Mouse (Mus musculus): Measurements from ENCODE around the gene BC024978.

Gene BC024978

DNA sequence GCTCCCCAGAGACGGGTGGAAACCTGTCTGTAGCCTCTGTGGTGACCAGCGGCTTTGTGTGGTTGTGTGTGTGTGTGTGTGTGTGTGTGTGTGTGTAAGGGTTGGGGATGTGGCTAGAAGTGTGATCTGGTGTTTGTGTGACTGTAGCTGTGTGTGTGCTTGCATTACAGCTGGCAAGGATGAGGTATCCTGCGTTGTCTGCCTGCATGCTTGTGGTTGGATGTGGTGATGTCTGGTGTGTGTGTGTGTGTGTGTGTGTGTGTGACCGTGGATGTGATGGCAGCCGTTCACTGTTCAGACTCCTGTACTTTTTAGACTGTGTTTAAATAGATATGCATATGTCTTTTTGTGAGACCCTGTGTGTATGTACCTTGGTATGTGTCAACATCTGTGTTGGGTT, 64.2 kb downstream of the BC024978 start:
- DNase-seq = peak in 1 of 2 experiments; percentile 26

All from cerebellum, postnatal 36 days (tissue).